Mouse (Mus musculus): ENCODE measurements at regions not wholly inside any gene's neighbourhood (a gene's known extent, or its start where the extent isn't known, plus 50 kb on each side); places are given as distances from the start of the nearest gene placed in this dataset.

DNA sequence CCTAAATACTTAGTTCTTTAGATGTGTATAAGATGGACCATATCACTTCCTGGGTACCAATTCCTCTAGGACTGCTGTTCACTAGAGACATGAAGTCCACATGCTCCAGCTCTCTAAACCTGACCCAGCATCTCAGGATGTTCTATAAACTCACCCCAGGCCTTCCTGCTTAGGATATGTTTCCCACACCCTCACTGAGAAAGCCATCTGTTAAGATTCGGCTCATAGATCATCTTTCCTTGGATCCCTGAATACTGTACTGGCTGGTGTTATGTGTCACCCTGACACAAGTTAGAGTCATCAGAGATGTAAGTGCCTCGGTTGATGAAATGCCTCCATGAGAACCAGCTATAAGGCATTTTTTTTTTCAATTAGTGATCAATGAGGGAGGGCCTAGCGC is 199.9 kb downstream of the Gm5426 start:
- H3K9me3 ChIP-seq, result no peaks in the 10 kb centered on the region
- no peak overlapping the region for H3K9ac ChIP-seq (replicated peaks)
- H3K4me1 ChIP-seq, result no peaks in the 10 kb centered on the region
- H3K4me3 ChIP-seq, result no peak overlapping the region
- H3K27me3 ChIP-seq, result no peaks in the 10 kb centered on the region
- no peak for ATAC-seq (ENCODE audit: low FRiP score, low read depth)
- H3K36me3 ChIP-seq, result no peaks in the 10 kb centered on the region
- no peak overlapping the region for H3K27ac ChIP-seq (replicated peaks)
- WGBS, result 93% methylated on average over 3 of the region's 3 CpGs
- H3K4me2 ChIP-seq (replicated peaks), result no peak overlapping the region

DNA sequence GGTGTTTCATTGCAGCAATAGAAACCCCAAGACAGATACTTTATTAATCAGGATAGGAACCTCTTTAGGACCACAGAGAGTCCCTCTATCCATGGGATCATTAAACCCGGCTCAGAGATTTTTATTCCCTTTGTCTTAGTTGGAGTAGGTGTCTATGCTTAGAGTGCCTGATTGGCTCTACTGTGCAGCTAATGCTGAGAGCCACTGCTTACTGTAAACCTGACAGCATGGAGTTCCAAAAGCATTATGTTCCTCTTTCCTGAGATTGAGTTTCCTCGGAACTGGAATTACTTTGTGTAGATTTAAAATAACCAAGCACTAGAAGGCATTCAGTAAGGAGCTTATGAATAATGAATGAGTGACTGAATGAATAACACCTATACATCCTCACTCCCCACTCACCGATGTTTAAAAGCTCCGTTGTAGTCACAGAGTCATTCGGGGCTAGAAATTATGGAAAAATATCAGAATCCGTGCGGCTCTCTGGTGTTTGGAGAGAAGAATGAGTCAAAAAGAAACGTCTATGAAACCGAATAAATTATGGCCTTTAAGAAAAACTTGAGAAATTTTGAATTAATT is 200.8 kb downstream of the Gm5426 start:
- Histone ChIP-seq H3K27ac (replicated peaks) (no peak overlapping the region), H3K36me3 (no peaks in the 10 kb centered on the region), H3K9ac (replicated peaks) (no peak overlapping the region), H3K4me1 (no peaks in the 10 kb centered on the region), H3K9me3 (no peaks in the 10 kb centered on the region), H3K4me2 (replicated peaks) (no peak overlapping the region), H3K4me3 (no peak overlapping the region), H3K27me3 (no peaks in the 10 kb centered on the region)
- WGBS, result 59% methylated on average over 9 of the region's 9 CpGs
- 0 out of 2 replicates have a peak, but pooled peaks have one; percentile 42 for ATAC-seq (ENCODE audit: low FRiP score, low read depth)

DNA sequence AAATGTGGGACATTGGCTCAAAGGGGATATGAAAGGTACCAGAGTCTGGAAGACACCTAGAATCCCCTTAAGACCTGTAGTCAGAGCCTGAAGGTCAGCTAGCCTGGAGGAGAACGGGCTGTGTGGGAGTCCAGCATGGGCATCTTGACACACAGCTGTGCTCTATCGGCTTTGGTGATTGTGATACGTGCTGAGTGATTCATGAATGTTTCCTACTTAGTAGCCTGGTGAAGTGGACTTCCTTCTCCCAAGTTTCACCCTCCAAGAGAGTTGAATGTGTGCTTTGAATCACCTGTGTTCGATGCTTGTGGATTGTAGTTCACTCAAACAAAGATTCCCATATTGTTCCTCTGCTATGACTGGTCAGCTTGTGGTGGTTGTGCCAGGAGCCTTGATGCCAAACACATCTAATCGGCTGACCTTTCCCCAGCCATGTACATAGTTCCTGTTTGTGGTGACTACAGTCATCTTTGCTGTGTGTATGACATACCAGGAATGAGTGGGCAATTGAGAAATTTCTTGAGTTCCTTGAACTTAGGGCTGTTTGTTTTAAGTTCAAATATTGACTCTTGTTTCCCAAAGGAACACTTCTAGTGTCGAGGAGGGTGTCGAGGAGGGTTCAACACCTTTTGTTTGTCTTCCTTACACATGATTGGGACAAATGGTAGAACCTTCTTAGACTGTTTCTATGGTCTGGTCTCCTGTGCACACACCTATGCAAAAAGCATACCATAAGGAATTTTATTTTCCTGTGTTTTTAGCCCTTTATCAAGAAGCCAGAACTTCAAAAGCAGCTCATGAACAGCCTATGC is 201.6 kb downstream of the Gm5426 start:
- no peak for ATAC-seq (ENCODE audit: low FRiP score, low read depth)
- Histone ChIP-seq H3K4me1 (no peaks in the 10 kb centered on the region), H3K4me2 (replicated peaks) (no peak overlapping the region), H3K27me3 (no peaks in the 10 kb centered on the region), H3K36me3 (no peaks in the 10 kb centered on the region), H3K9me3 (no peaks in the 10 kb centered on the region), H3K9ac (replicated peaks) (no peak overlapping the region), H3K4me3 (no peak overlapping the region), H3K27ac (replicated peaks) (no peak overlapping the region)
- 89% methylated on average over 7 of the region's 7 CpGs for WGBS

DNA sequence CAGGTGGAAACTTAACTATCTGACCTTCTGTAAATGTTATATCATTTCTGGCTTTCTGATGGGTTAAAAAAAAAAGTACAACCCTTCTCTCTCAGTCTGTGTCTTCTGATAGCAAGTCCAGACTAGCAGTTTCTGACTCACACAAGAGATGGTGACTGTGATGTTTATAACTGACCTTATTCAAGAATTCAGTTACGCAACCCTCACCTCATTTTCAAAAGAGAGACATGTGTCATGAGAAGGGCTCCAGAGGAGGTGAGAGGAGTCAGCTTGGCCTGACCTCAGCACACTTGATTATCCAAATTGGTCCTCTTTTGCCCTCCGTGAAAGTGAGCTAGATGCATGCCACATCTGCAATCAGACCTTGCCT is 202.2 kb downstream of the Gm5426 start:
- Histone ChIP-seq H3K9ac (replicated peaks) (no peak overlapping the region), H3K36me3 (no peaks in the 10 kb centered on the region), H3K4me1 (no peaks in the 10 kb centered on the region), H3K4me2 (replicated peaks) (no peak overlapping the region), H3K4me3 (no peak overlapping the region), H3K27ac (replicated peaks) (no peak overlapping the region), H3K9me3 (no peaks in the 10 kb centered on the region), H3K27me3 (no peaks in the 10 kb centered on the region)
- ATAC-seq (ENCODE audit: low FRiP score, low read depth), result no peak
- 92% methylated on average over 2 of the region's 2 CpGs for WGBS

DNA sequence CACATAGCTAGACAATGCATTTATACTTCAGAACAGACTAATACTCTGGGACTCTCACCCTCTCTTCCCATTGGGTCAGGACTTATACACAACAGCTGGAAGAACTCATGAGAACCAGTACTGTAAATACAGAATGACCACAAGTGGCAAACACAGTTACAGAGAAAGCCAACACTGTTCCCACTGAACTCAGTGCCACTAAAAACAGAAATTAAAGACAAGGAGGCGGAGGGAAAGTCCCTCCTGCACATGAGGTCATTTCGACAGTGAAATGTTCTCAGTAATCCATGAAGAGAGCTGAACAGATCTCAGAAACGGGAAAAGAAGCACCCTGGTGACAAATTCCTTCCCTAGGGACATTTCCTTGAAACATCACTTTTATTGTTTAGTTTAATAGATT is 206.1 kb downstream of the Gm5426 start:
- Histone ChIP-seq H3K27me3 (no peaks in the 10 kb centered on the region), H3K9ac (replicated peaks) (no peak overlapping the region)
- 71% methylated on average over 3 of the region's 3 CpGs for WGBS

DNA sequence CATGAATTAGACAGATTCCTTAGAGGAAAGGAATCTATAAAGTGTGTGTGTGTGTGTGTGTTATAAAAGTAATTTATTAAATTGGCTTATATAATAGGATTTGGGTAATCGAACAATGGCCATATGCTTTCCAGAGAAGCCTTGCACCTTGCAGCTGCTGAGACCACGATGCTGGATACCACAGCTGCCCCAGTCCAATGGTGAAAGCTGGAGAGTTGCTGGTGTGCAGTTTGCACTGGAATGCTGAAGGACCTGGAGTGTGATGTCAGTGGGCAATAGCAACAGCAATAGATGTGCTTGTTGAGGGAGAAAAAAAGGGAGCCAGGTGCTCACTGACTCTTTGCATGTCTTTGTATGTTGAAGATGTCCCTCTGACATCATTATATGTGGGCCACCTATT is 207.3 kb downstream of the Gm5426 start:
- ATAC-seq (ENCODE audit: low FRiP score, low read depth), result no peak
- no peak overlapping the region for H3K4me2 ChIP-seq (replicated peaks)
- no peaks in the 10 kb centered on the region for H3K9me3 ChIP-seq
- no peaks in the 10 kb centered on the region for H3K27me3 ChIP-seq
- H3K36me3 ChIP-seq, result no peaks in the 10 kb centered on the region
- no peak overlapping the region for H3K27ac ChIP-seq (replicated peaks)
- H3K9ac ChIP-seq (replicated peaks), result no peak overlapping the region
- WGBS, result 88% methylated on average over 2 of the region's 2 CpGs
- no peak overlapping the region for H3K4me3 ChIP-seq
- H3K4me1 ChIP-seq, result no peaks in the 10 kb centered on the region

More for the DNA sequence above, 206.1 kb downstream of the Gm5426 start:
- Histone ChIP-seq H3K4me2 (replicated peaks) (no peak overlapping the region), H3K9me3 (no peaks in the 10 kb centered on the region), H3K36me3 (no peaks in the 10 kb centered on the region), H3K4me3 (no peak overlapping the region), H3K27ac (replicated peaks) (no peak overlapping the region), H3K4me1 (no peaks in the 10 kb centered on the region)
- no peak for ATAC-seq (ENCODE audit: low FRiP score, low read depth)

DNA sequence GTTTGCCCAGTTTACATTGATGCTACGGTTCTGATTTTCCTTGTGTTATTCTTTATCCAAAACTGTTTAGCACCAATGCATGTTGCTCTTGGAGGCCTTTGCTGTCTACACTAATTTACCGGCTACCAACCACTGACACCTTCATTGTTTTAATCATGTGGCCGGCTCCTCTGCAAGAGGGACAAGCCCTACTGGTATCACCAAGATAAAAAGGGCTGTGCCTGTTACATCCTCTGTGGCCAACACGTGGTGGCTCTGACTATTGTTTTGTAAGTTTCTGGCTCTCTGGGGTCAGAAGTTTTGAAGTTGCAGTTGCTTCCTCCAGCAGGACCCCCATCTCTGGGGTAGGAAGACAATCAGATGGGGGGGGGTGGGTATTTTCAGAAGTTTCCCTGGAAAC is 214.3 kb downstream of the Gm5426 start:
- no peaks in the 10 kb centered on the region for H3K36me3 ChIP-seq
- H3K4me1 ChIP-seq, result no peaks in the 10 kb centered on the region
- WGBS, result 81% methylated on average over 4 of the region's 4 CpGs
- H3K4me3 ChIP-seq, result no peak overlapping the region
- H3K4me2 ChIP-seq (replicated peaks), result no peak overlapping the region
- no peaks in the 10 kb centered on the region for H3K9me3 ChIP-seq
- H3K9ac ChIP-seq (replicated peaks), result no peak overlapping the region
- ATAC-seq (ENCODE audit: low FRiP score, low read depth), result no peak
- H3K27ac ChIP-seq (replicated peaks), result no peak overlapping the region
- H3K27me3 ChIP-seq, result no peaks in the 10 kb centered on the region

DNA sequence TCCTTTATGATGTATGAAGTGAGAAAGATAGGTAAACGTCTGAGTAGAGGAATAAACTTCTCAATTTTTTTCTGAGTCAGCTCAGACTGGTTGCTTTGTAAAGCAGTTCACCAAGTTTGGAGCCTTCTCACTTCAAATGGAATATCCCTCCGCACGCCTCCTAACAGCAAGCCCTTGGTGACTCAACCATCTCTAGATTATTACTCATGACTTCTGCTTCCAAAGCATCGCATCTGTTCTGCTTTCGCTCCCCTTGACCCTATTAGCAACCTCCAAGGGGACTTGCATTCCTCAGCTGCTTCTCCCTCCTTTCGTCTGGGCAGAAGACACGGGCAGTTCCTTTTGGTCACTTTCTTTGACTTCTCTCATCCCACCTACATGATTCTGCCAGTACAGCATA is 214.9 kb downstream of the Gm5426 start:
- Histone ChIP-seq H3K27me3 (no peaks in the 10 kb centered on the region), H3K4me1 (no peaks in the 10 kb centered on the region), H3K4me2 (replicated peaks) (no peak overlapping the region), H3K9me3 (no peaks in the 10 kb centered on the region), H3K4me3 (no peak overlapping the region), H3K9ac (replicated peaks) (no peak overlapping the region), H3K27ac (replicated peaks) (no peak overlapping the region), H3K36me3 (no peaks in the 10 kb centered on the region)
- WGBS, result 88% methylated on average over 7 of the region's 7 CpGs
- ATAC-seq (ENCODE audit: low FRiP score, low read depth), result no peak

DNA sequence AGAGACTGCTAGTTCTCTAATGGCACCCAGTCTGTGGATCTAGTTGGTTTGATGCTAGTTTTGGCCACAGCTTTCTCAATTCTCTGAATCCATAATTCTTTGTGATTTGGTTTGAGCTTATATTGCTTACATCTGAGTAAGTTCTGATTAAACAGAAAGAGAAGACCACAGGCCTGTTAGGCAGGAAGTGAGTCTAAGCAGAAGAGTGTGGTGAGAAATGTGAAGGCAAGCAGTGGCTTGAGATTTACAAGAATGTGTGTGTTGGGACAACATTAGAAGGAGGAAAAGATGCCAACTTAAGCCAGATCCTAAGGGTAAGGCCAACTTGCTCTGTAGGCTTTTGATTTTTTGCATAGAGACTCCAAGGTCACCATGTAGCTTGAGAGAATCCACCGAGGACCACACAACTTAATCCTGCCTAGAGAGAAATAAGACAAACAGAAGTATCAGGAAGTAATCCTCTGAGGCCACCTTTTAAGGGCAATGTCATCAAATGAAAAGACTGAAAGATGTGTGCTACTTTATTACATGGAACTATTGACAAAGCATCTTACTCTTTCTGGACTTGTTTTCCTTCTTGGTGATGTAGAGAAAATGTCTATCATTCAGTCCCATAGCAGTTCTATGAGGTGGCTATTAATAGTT is 220.7 kb downstream of the Gm5426 start:
- no peak for ATAC-seq (ENCODE audit: low FRiP score, low read depth)

DNA sequence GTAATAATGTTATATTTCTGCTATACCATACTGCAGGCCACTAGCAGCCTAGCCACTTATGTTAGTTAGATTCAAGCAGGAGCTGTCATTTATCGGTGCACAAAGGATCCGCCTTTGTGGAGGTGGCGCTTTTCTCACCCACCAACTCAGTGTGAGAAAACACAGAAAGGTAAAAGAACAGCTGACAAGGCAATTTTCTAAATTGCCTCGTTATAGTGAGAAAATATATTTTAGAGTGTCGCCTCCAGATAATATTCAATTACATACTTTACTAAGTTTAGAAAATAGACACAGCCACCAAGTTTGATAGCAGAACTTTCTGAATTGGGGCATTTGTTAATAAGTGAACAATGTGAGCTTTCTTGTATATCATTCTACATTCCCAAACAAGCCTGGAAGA is 221.2 kb downstream of the Gm5426 start:
- Histone ChIP-seq H3K4me1 (no peaks in the 10 kb centered on the region), H3K4me2 (replicated peaks) (no peak overlapping the region), H3K9me3 (no peaks in the 10 kb centered on the region), H3K36me3 (no peaks in the 10 kb centered on the region), H3K27me3 (no peaks in the 10 kb centered on the region), H3K9ac (replicated peaks) (no peak overlapping the region), H3K4me3 (no peak overlapping the region), H3K27ac (replicated peaks) (no peak overlapping the region)
- ATAC-seq (ENCODE audit: low FRiP score, low read depth), result no peak
- WGBS, result 87% methylated on average over 5 of the region's 5 CpGs

More for the DNA sequence above, 220.7 kb downstream of the Gm5426 start:
- Histone ChIP-seq H3K4me3 (no peak overlapping the region), H3K36me3 (no peaks in the 10 kb centered on the region), H3K27ac (replicated peaks) (no peak overlapping the region), H3K9ac (replicated peaks) (no peak overlapping the region), H3K4me1 (no peaks in the 10 kb centered on the region), H3K27me3 (no peaks in the 10 kb centered on the region), H3K9me3 (no peaks in the 10 kb centered on the region), H3K4me2 (replicated peaks) (no peak overlapping the region)
- WGBS, result 70% methylated on average over 1 of the region's 1 CpGs

DNA sequence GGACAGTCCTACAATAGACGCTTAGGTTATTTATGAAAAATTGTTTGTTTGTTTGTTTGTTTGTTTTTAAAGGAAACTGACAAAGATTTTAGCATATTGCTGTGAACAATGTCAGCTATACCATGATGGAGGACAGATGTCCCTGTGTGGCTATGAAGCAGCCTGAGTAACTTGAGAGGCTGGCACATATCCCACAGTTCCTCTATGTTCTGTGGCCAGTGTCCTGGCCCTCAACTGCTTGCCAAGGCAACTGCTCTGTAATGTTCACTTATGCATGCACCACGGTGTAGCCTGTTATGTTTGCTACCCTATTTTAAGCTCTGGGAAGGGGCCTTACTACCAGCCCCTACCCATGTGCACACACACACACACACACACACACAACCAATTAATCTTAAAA is 222.6 kb downstream of the Gm5426 start:
- Histone ChIP-seq H3K36me3 (no peaks in the 10 kb centered on the region), H3K27ac (replicated peaks) (no peak overlapping the region), H3K27me3 (no peaks in the 10 kb centered on the region), H3K9me3 (no peaks in the 10 kb centered on the region), H3K4me1 (no peaks in the 10 kb centered on the region), H3K4me3 (no peak overlapping the region), H3K9ac (replicated peaks) (no peak overlapping the region), H3K4me2 (replicated peaks) (no peak overlapping the region)
- WGBS, result 92% methylated on average over 2 of the region's 2 CpGs
- ATAC-seq (ENCODE audit: low FRiP score, low read depth), result no peak

DNA sequence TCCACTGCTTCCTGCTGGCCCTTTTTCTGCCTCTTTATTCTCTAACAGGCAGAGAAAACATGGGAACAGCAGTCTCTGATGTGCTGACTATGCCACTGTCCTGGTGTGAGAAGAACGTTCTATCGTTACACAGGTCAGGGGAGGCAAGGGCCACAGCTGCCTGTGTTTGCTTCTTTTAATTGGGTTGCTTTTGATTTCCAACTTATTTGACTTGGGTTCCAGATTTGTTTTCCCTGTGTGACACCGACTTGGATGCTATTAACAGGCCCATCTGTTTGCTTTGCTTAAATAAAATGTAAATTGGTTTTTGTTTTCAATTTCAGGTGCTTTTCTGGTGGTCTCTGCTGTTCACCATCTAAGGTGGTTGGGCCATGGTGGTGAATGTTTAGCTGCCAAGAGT is 225.8 kb downstream of the Gm5426 start:
- ATAC-seq (ENCODE audit: low FRiP score, low read depth), result no peak
- WGBS, result 53% methylated on average over 3 of the region's 3 CpGs
- H3K4me2 ChIP-seq (replicated peaks), result no peak overlapping the region
- no peak overlapping the region for H3K4me3 ChIP-seq
- no peaks in the 10 kb centered on the region for H3K9me3 ChIP-seq
- H3K9ac ChIP-seq (replicated peaks), result no peak overlapping the region
- H3K4me1 ChIP-seq, result no peaks in the 10 kb centered on the region
- no peak overlapping the region for H3K27ac ChIP-seq (replicated peaks)
- no peaks in the 10 kb centered on the region for H3K27me3 ChIP-seq
- H3K36me3 ChIP-seq, result no peaks in the 10 kb centered on the region
